Mouse (Mus musculus): ENCODE results near the gene Tspan5. TPM values are rescaled to one million over a fixed set of nuclear protein-coding genes. Genes with fewer than 3 reads are reported as not detected.

The Tspan5 gene
- polyA plus RNA-seq, 1 experiment from 2014 or later, result 86.9 TPM

- H3K4me2 ChIP-seq (ENCODE audit: low read length), result no peak overlapping the region
- no peak overlapping the region for H3K27ac ChIP-seq (ENCODE audit: low read depth, low read length)
- peak; percentile 40; the same call in 1 of the 2 replicates for ATAC-seq
- no peaks in the 10 kb centered on the region for H3K36me3 ChIP-seq (ENCODE audit: control insufficient read depth, insufficient read depth, low read length)
- H3K4me1 ChIP-seq (ENCODE audit: control insufficient read depth, insufficient read depth, low read depth, low read length), result peaks cover 3% of the 10 kb centered on the region; the same call in 1 of the 2 replicates
- 63% methylated on average over 2 of the region's 2 CpGs for WGBS
- no peaks in the 10 kb centered on the region for H3K9me3 ChIP-seq (ENCODE audit: control insufficient read depth, low read length)
- H3K27me3 ChIP-seq (replicated peaks; ENCODE audit: control insufficient read depth, insufficient read depth, low read length), result no peaks in the 10 kb centered on the region
- no peak overlapping the region for H3K4me3 ChIP-seq (ENCODE audit: low read length)
- H3K9ac ChIP-seq (ENCODE audit: low read depth, low read length), result no peak overlapping the region
These were observed 101.2 kb downstream of the Tspan5 start for GRCm38 (mm10) chr3:138843180-138843579.

- ATAC-seq, result no peak
- 96% methylated on average over 5 of the region's 5 CpGs for WGBS
- Histone ChIP-seq H3K36me3 (ENCODE audit: control insufficient read depth, insufficient read depth, low read length) (no peaks in the 10 kb centered on the region), H3K9me3 (ENCODE audit: control insufficient read depth, low read length) (no peaks in the 10 kb centered on the region), H3K27ac (ENCODE audit: low read depth, low read length) (no peak overlapping the region), H3K9ac (ENCODE audit: low read depth, low read length) (no peak overlapping the region), H3K4me3 (ENCODE audit: low read length) (no peak overlapping the region), H3K4me1 (ENCODE audit: control insufficient read depth, insufficient read depth, low read depth, low read length) (peaks cover 3% of the 10 kb centered on the region; the same call in 1 of the 2 replicates), H3K27me3 (replicated peaks; ENCODE audit: control insufficient read depth, insufficient read depth, low read length) (no peaks in the 10 kb centered on the region), H3K4me2 (ENCODE audit: low read length) (no peak overlapping the region)
These were observed 101.6 kb downstream of the Tspan5 start for GRCm38 (mm10) chr3:138843641-138844040.

- no peaks in the 10 kb centered on the region for H3K9me3 ChIP-seq (ENCODE audit: control insufficient read depth, low read length)
- no peaks in the 10 kb centered on the region for H3K36me3 ChIP-seq (ENCODE audit: control insufficient read depth, insufficient read depth, low read length)
- H3K4me1 ChIP-seq (ENCODE audit: control insufficient read depth, insufficient read depth, low read depth, low read length), result peaks cover 10% of the 10 kb centered on the region
- H3K27ac ChIP-seq (ENCODE audit: low read depth, low read length), result no peak overlapping the region
- 89% methylated on average over 1 of the region's 1 CpGs for WGBS
- no peaks in the 10 kb centered on the region for H3K27me3 ChIP-seq (replicated peaks; ENCODE audit: control insufficient read depth, insufficient read depth, low read length)
- no peak overlapping the region for H3K4me3 ChIP-seq (ENCODE audit: low read length)
- no peak overlapping the region for H3K4me2 ChIP-seq (ENCODE audit: low read length)
- ATAC-seq, result no peak
- H3K9ac ChIP-seq (ENCODE audit: low read depth, low read length), result no peak overlapping the region
These were observed 103.8 kb downstream of the Tspan5 start for GRCm38 (mm10) chr3:138845820-138846219.

DNA sequence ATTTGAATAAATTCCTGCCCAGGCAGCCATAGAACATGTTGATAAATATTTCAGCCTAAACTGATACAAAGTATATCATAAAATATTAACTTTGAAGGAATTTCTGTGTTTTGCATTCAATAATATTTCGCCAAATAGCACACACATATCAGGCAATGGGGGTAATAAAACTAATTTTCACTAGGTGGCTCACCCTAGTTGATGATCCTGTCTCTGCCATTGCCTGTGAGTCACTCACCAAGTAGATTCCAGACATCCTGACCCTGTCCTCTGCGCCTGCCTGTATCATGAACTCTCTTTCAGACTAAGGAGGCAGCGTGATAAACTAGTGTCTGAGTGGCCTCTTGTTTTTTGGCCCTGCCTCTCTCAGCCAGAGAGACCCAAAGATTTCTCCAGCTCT, 105.8 kb downstream of the Tspan5 start:
- Histone ChIP-seq H3K27ac (ENCODE audit: low read depth, low read length) (no peak overlapping the region), H3K4me1 (ENCODE audit: control insufficient read depth, insufficient read depth, low read depth, low read length) (peaks cover 18% of the 10 kb centered on the region), H3K36me3 (ENCODE audit: control insufficient read depth, insufficient read depth, low read length) (no peaks in the 10 kb centered on the region), H3K27me3 (replicated peaks; ENCODE audit: control insufficient read depth, insufficient read depth, low read length) (no peaks in the 10 kb centered on the region), H3K4me2 (ENCODE audit: low read length) (no peak overlapping the region), H3K9ac (ENCODE audit: low read depth, low read length) (no peak overlapping the region), H3K9me3 (ENCODE audit: control insufficient read depth, low read length) (no peaks in the 10 kb centered on the region), H3K4me3 (ENCODE audit: low read length) (no peak overlapping the region)
- ATAC-seq, result no peak
- 91% methylated on average over 3 of the region's 3 CpGs for WGBS

DNA sequence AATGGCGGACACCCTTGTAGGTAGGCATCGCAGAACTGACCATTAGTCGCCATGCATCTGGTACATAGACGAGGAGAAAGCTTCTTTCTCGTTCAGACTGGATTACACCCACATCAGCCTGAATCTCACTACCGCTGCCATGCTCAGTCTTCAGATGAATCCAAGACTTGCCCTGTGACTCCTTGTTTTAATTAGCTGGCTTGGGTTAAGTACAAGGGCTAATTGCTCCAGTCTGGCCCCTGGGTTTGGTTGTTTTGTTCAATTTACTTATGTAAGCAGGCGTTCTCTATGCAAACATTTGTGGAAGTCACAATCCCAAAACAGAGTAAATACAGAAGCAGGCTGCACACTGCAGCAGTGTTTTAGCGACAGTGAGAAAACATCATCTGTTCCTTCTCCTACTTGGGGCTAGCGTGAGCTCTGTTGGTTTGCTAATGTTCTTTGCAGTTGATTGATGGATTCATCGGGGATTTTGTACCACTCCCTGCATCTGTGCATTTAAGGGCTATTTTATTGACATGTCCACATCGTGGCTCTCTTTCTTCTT, 107.8 kb downstream of the Tspan5 start:
- Histone ChIP-seq H3K4me2 (ENCODE audit: low read length) (no peak overlapping the region), H3K9ac (ENCODE audit: low read depth, low read length) (no peak overlapping the region), H3K27ac (ENCODE audit: low read depth, low read length) (peak overlapping the region; percentile 33; the same call in 1 of the 2 replicates), H3K27me3 (replicated peaks; ENCODE audit: control insufficient read depth, insufficient read depth, low read length) (no peaks in the 10 kb centered on the region), H3K4me1 (ENCODE audit: control insufficient read depth, insufficient read depth, low read depth, low read length) (peaks cover 37% of the 10 kb centered on the region), H3K9me3 (ENCODE audit: control insufficient read depth, low read length) (no peaks in the 10 kb centered on the region), H3K36me3 (ENCODE audit: control insufficient read depth, insufficient read depth, low read length) (no peaks in the 10 kb centered on the region), H3K4me3 (ENCODE audit: low read length) (no peak overlapping the region)
- 44% methylated on average over 11 of the region's 11 CpGs for WGBS
- ATAC-seq, result no peak

DNA sequence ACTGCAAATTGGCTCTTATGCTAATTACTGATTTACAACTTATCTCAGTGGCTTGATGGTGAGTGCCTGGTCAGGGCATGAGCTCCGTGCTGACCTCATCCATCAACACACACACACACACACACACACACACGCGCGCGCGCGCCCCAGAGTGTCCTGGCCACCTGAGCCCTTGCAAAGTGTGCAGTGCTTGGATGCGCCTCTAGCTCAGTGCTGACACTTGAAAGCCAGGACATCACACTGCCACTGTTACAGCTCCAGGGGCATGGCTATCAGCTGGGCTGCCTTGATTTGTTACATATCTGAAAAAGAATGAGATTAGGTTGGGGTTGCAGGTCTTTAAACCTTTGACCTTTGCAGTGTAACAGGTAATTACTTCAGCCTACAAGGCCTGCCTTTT, 109.9 kb downstream of the Tspan5 start:
- WGBS, result 54% methylated on average over 8 of the region's 8 CpGs
- H3K4me1 ChIP-seq (ENCODE audit: control insufficient read depth, insufficient read depth, low read depth, low read length), result peaks cover 49% of the 10 kb centered on the region
- H3K4me2 ChIP-seq (ENCODE audit: low read length), result no peak overlapping the region
- no peak overlapping the region for H3K9ac ChIP-seq (ENCODE audit: low read depth, low read length)
- H3K27me3 ChIP-seq (replicated peaks; ENCODE audit: control insufficient read depth, insufficient read depth, low read length), result no peaks in the 10 kb centered on the region
- H3K36me3 ChIP-seq (ENCODE audit: control insufficient read depth, insufficient read depth, low read length), result no peaks in the 10 kb centered on the region
- ATAC-seq, result peak; percentile 51; the same call in 1 of the 2 replicates
- H3K27ac ChIP-seq (ENCODE audit: low read depth, low read length), result no peak overlapping the region
- no peak overlapping the region for H3K4me3 ChIP-seq (ENCODE audit: low read length)
- H3K9me3 ChIP-seq (ENCODE audit: control insufficient read depth, low read length), result no peaks in the 10 kb centered on the region

GRCm38 (mm10) chr3:138852982-138853689, 111.1 kb downstream of the Tspan5 start:
- no peaks in the 10 kb centered on the region for H3K27me3 ChIP-seq (replicated peaks; ENCODE audit: control insufficient read depth, insufficient read depth, low read length)
- no peak overlapping the region for H3K9ac ChIP-seq (ENCODE audit: low read depth, low read length)
- no peak overlapping the region for H3K27ac ChIP-seq (ENCODE audit: low read depth, low read length)
- no peak overlapping the region for H3K4me3 ChIP-seq (ENCODE audit: low read length)
- no peak overlapping the region for H3K4me2 ChIP-seq (ENCODE audit: low read length)
- H3K36me3 ChIP-seq (ENCODE audit: control insufficient read depth, insufficient read depth, low read length), result no peaks in the 10 kb centered on the region
- peaks cover 62% of the 10 kb centered on the region for H3K4me1 ChIP-seq (ENCODE audit: control insufficient read depth, insufficient read depth, low read depth, low read length)
- no peak for ATAC-seq
- WGBS, result 30% methylated on average over 13 of the region's 13 CpGs
- H3K9me3 ChIP-seq (ENCODE audit: control insufficient read depth, low read length), result no peaks in the 10 kb centered on the region

- peak overlapping the region; percentile 7; the same call in 1 of the 2 replicates for H3K27ac ChIP-seq (ENCODE audit: low read depth, low read length)
- H3K4me2 ChIP-seq (ENCODE audit: low read length), result peak overlapping the region; percentile 22
- H3K9ac ChIP-seq (ENCODE audit: low read depth, low read length), result no peak overlapping the region
- 20% methylated on average over 16 of the region's 16 CpGs for WGBS
- no peaks in the 10 kb centered on the region for H3K27me3 ChIP-seq (replicated peaks; ENCODE audit: control insufficient read depth, insufficient read depth, low read length)
- no peaks in the 10 kb centered on the region for H3K9me3 ChIP-seq (ENCODE audit: control insufficient read depth, low read length)
- no peak for ATAC-seq
- H3K4me1 ChIP-seq (ENCODE audit: control insufficient read depth, insufficient read depth, low read depth, low read length), result peaks cover 73% of the 10 kb centered on the region
- H3K4me3 ChIP-seq (ENCODE audit: low read length), result no peak overlapping the region
- no peaks in the 10 kb centered on the region for H3K36me3 ChIP-seq (ENCODE audit: control insufficient read depth, insufficient read depth, low read length)
These were observed 112.2 kb downstream of the Tspan5 start for GRCm38 (mm10) chr3:138853996-138854836.

- Histone ChIP-seq H3K4me1 (ENCODE audit: control insufficient read depth, insufficient read depth, low read depth, low read length) (peaks cover 76% of the 10 kb centered on the region), H3K9me3 (ENCODE audit: control insufficient read depth, low read length) (no peaks in the 10 kb centered on the region), H3K9ac (ENCODE audit: low read depth, low read length) (no peak overlapping the region), H3K27me3 (replicated peaks; ENCODE audit: control insufficient read depth, insufficient read depth, low read length) (no peaks in the 10 kb centered on the region), H3K27ac (ENCODE audit: low read depth, low read length) (no peak overlapping the region), H3K4me3 (ENCODE audit: low read length) (no peak overlapping the region), H3K4me2 (ENCODE audit: low read length) (no peak overlapping the region), H3K36me3 (ENCODE audit: control insufficient read depth, insufficient read depth, low read length) (no peaks in the 10 kb centered on the region)
- WGBS, result 67% methylated on average over 5 of the region's 5 CpGs
- ATAC-seq, result no peak
These were observed 113.4 kb downstream of the Tspan5 start for GRCm38 (mm10) chr3:138855387-138855786.
